Mouse (Mus musculus) E14TG2a.4 (cell line): ENCODE data around the gene Ppcs.

Experiments
- H3K27me3 ChIP-seq: 2 replicates; pipeline ENCODE4 v1.6.1; 2014; ENCODE audit warnings: low read length, control low read depth; ENCODE audit not compliant: insufficient read depth
- H3K36me3 ChIP-seq: 2 replicates; pipeline ENCODE4 v1.6.1; 2014; ENCODE audit warnings: low read length, control low read depth; ENCODE audit not compliant: insufficient read depth
- H3K4me1 ChIP-seq: replicated peaks from 2 replicates; pipeline ENCODE4 v1.6.1; 2014; ENCODE audit warnings: low read depth, low read length, control low read depth
- H3K4me3 ChIP-seq: replicated peaks from 2 replicates; pipeline ENCODE4 v1.5.1; 2014; ENCODE audit warnings: mild to moderate bottlenecking, low read length
- H3K9me3 ChIP-seq: 2 replicates; pipeline ENCODE4 v1.6.1; 2014; ENCODE audit warnings: low read length, control low read depth
- CTCF ChIP-seq: conservative IDR thresholded peaks from 2 replicates; pipeline ENCODE4 v1.5.1; 2014; ENCODE audit warnings: low read length
- NANOG ChIP-seq: IDR thresholded peaks from 2 replicates; pipeline ENCODE4 v1.6.1; 2014; ENCODE audit warnings: borderline replicate concordance, low read length, mixed read lengths
- POU5F1 ChIP-seq: IDR thresholded peaks from 2 replicates; pipeline ENCODE4 v1.6.1; 2014; ENCODE audit warnings: low read length, borderline replicate concordance

Gene Ppcs

DNA sequence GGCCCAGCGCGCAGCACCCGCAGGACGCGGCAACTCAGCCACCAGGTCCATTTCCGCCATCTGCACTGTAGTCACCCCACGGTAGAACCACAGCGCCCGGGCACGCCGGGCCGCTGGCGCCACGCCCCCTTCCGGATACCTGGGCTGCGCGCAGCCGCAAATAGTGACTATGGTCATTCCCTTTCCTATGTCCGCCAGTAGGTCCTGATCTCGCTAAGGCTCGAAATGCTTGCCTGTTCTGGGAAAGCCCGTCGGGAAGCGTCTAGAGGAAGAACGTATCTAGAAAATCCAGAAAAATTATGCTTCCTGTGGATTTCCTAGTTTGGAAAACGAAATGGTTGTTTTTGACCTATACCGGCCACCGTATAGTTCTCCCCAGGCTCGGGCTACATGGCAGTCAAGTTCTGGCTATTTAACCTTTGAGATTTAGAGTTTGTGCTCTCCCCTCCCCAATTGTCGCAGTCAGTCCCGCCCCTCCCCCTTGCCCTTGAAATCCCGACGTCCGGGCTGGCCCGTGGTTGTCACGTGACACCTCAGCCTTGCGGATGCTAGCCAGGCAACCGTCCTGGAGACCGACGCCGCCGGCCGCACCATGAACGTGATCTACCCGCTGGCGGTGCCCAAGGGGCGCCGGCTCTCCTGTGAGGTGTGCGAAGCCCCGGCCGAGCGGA is at the start of gene Ppcs, which contains the start of gene Zmynd12:
Gene Ppcs, minus strand, starts transcription at position 127 of the 671 bp plus-strand sequence.
Gene Zmynd12, plus strand, starts transcription at position 521 of the 671 bp plus-strand sequence.
- peak within 1 kb of the TSS; percentile 97 for H3K4me3 ChIP-seq
- H3K27me3 ChIP-seq, result no peaks in the 10 kb centered on the region
- peaks cover 36% of the 10 kb centered on the region for H3K36me3 ChIP-seq
- no peaks in the 10 kb centered on the region for H3K9me3 ChIP-seq
- H3K4me1 ChIP-seq, result peaks cover 26% of the 10 kb centered on the region
- TF ChIP-seq NANOG, result no peak
- no peak for TF ChIP-seq POU5F1
- TF ChIP-seq CTCF, result no peak

DNA sequence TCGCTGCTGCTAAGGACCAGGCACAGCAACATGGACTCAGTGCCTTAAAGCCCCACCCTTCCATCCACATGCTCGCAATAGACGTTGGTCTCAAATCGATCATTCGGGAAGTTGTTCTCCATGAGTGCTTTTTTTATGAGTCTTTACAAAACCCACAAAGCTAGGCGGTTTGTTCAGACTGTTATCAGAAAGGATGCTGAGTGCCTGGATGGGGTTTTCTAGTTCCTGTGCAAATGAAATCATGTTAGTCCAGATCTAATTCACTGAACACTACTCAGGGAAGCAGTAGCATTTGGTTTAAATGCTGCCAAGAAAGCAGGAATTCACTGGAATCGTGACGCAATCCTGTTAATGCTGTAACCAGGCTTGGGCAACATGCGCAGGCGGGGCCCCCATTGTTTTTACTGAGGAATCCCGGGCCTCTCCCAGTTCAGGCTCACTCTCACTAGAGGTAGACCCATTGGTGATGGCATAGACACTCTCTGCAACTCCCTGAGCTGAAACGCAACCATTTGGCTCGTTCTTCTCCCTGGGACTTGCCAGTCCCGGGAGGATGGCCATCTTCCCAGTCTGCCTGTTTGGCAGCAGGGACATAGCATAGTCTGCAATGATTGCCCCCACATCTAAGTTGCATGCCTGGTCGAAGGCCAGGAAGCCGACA is 45.6 kb upstream of the Ppcs start:
- H3K36me3 ChIP-seq, result no peaks in the 10 kb centered on the region
- H3K27me3 ChIP-seq, result peaks cover 26% of the 10 kb centered on the region
- no peaks in the 10 kb centered on the region for H3K9me3 ChIP-seq
- H3K4me1 ChIP-seq, result peaks cover 14% of the 10 kb centered on the region
- no peak overlapping the region; the same call in 1 of the 2 replicates for H3K4me3 ChIP-seq
- no peak for TF ChIP-seq CTCF
- TF ChIP-seq POU5F1, result no peak
- TF ChIP-seq NANOG, result no peak

DNA sequence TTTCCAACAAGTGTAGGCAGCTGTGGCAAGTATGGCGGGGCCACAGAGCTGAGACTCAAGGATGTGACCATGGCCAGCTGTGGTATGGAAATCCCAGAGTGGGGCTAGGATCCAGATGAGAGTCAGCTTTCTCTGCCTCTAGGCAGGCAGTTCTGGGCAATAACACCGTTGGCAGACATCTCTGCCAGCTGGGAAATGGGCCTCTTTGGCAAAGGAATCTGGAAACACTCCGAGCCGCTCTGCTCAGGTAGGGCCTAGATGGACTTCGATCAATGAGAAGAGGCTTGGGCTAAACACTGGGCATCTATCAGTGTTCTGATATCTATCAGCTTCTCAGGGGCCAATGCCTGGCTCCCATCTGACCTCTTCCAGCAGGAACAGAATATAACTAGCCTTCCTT is 43.6 kb upstream of the Ppcs start:
- peaks cover 16% of the 10 kb centered on the region for H3K4me1 ChIP-seq
- H3K9me3 ChIP-seq, result no peaks in the 10 kb centered on the region
- H3K36me3 ChIP-seq, result no peaks in the 10 kb centered on the region
- peaks cover 30% of the 10 kb centered on the region for H3K27me3 ChIP-seq
- no peak overlapping the region for H3K4me3 ChIP-seq
- no peak for TF ChIP-seq POU5F1
- TF ChIP-seq CTCF, result no peak
- TF ChIP-seq NANOG, result no peak

GRCm38 (mm10) chr4:119463756-119464419 is 41.7 kb upstream of the Ppcs start:
- Histone ChIP-seq H3K4me3 (no peak overlapping the region), H3K36me3 (no peaks in the 10 kb centered on the region), H3K4me1 (peaks cover 19% of the 10 kb centered on the region), H3K27me3 (peaks cover 25% of the 10 kb centered on the region), H3K9me3 (no peaks in the 10 kb centered on the region)
- no peak for TF ChIP-seq CTCF
- no peak for TF ChIP-seq POU5F1
- TF ChIP-seq NANOG, result no peak

GRCm38 (mm10) chr4:119462858-119463755 is 40.9 kb upstream of the Ppcs start:
- H3K9me3 ChIP-seq, result no peaks in the 10 kb centered on the region
- peaks cover 20% of the 10 kb centered on the region for H3K27me3 ChIP-seq
- peaks cover 16% of the 10 kb centered on the region for H3K4me1 ChIP-seq
- no peak for TF ChIP-seq POU5F1
- TF ChIP-seq CTCF, result no peak
- no peak for TF ChIP-seq NANOG
- no peak overlapping the region for H3K4me3 ChIP-seq
- H3K36me3 ChIP-seq, result no peaks in the 10 kb centered on the region

- H3K27me3 ChIP-seq, result peaks cover 14% of the 10 kb centered on the region
- H3K9me3 ChIP-seq, result no peaks in the 10 kb centered on the region
- H3K4me3 ChIP-seq, result no peak overlapping the region
- H3K36me3 ChIP-seq, result no peaks in the 10 kb centered on the region
- TF ChIP-seq CTCF, result no peak
- TF ChIP-seq POU5F1, result no peak
- no peak for TF ChIP-seq NANOG
- peaks cover 10% of the 10 kb centered on the region for H3K4me1 ChIP-seq
Measured at GRCm38 (mm10) chr4:119462457-119462856, 40.2 kb upstream of the Ppcs start.

GRCm38 (mm10) chr4:119460728-119461141 is 38.5 kb upstream of the Ppcs start:
- TF ChIP-seq POU5F1 (no peak), NANOG (no peak), CTCF (no peak)
- Histone ChIP-seq H3K36me3 (no peaks in the 10 kb centered on the region), H3K4me3 (no peak overlapping the region), H3K27me3 (peaks cover 6% of the 10 kb centered on the region; the same call in 1 of the 2 replicates), H3K4me1 (peaks cover 7% of the 10 kb centered on the region; the same call in 1 of the 2 replicates), H3K9me3 (no peaks in the 10 kb centered on the region)
